Mouse (Mus musculus) heart, embryonic 10.5 days (tissue): ENCODE data around the gene Aldh16a1. TPM values are rescaled to one million over a fixed set of nuclear protein-coding genes. Genes with fewer than 3 reads are reported as not detected.

ENCODE experiments used
- DNase-seq: peaks from one replicate; pipeline ENCODE4 v3.0.0-alpha.2; 2017; ENCODE audit warnings: low spot score
- H3K27ac ChIP-seq: fragments of 300-500 bp; sonication (generic); 2 replicates; pipeline ENCODE4 v1.5.1; 2016; ENCODE audit warnings: mild to moderate bottlenecking
- H3K27me3 ChIP-seq: fragments of 300-500 bp; sonication (generic); 2 replicates; pipeline ENCODE4 v1.6.1; 2016; ENCODE audit warnings: mild to moderate bottlenecking; ENCODE audit not compliant: poor library complexity, insufficient read depth, severe bottlenecking
- H3K36me3 ChIP-seq: fragments of 300-500 bp; sonication (generic); 2 replicates; pipeline ENCODE4 v1.6.1; 2016; ENCODE audit warnings: mild to moderate bottlenecking, moderate library complexity
- H3K4me1 ChIP-seq: fragments of 300-500 bp; sonication (generic); 2 replicates; pipeline ENCODE4 v1.6.1; 2016; ENCODE audit warnings: mild to moderate bottlenecking
- H3K4me3 ChIP-seq: fragments of 300-500 bp; sonication (generic); 2 replicates; pipeline ENCODE4 v1.5.1; 2016; ENCODE audit warnings: mild to moderate bottlenecking, moderate library complexity
- H3K9me3 ChIP-seq: fragments of 300-500 bp; sonication (generic); 2 replicates; pipeline ENCODE4 v1.6.1; 2016; ENCODE audit warnings: mild to moderate bottlenecking, moderate library complexity
- WGBS: fragments of 180-500 bp; shearing (Covaris S2); methylation state at CpG from one replicate; pipeline ENCODE4 v1.1.7; 2016; 5-methylcytosine and 5-hydroxymethylcytosine counted together
- polyA plus RNA-seq: library from polyadenylated mRNA; unstranded; fragments of >200 nt; fragmentation: Nextera tagmentation; extraction: Ambion mirVana; gene quantifications from 2 replicates; pipeline ENCODE4 v1.2.1, GENCODE M21; 2016

Aldh16a1 gene
- polyA plus RNA-seq, result 45.2 and 45.7 TPM in 2 replicates

GRCm38 (mm10) chr7:45154096-45154992, at the start of gene Aldh16a1, which contains the start of gene Pih1d1:
Aldh16a1 (minus strand) TSS chr7:45154584.
Pih1d1 (plus strand) TSS chr7:45154303.
- H3K9me3 ChIP-seq, result no peaks in the 10 kb centered on the region
- H3K27me3 ChIP-seq, result no peaks in the 10 kb centered on the region
- peaks cover 21% of the 10 kb centered on the region for H3K4me1 ChIP-seq
- peaks cover 20% of the 10 kb centered on the region for H3K36me3 ChIP-seq
- H3K27ac ChIP-seq, result peak within 1 kb of the TSS; percentile 96
- H3K4me3 ChIP-seq, result peak within 1 kb of the TSS; percentile 77
- WGBS, result 4% methylated on average over 69 of the region's 69 CpGs
- peak; percentile 98 for DNase-seq

- DNase-seq, result no peak
- peaks cover 10% of the 10 kb centered on the region for H3K27me3 ChIP-seq
- H3K36me3 ChIP-seq, result no peaks in the 10 kb centered on the region
- WGBS, result 23% methylated on average over 10 of the region's 10 CpGs
- H3K4me1 ChIP-seq, result peaks cover 16% of the 10 kb centered on the region; the same call in 1 of the 2 replicates
- H3K9me3 ChIP-seq, result no peaks in the 10 kb centered on the region
- H3K4me3 ChIP-seq, result no peak overlapping the region
- H3K27ac ChIP-seq, result peak overlapping the region; percentile 67; the same call in 1 of the 2 replicates
Measured at GRCm38 (mm10) chr7:45202654-45203053, 48.3 kb upstream of the Aldh16a1 start.

GRCm38 (mm10) chr7:45198961-45199360, 44.6 kb upstream of the Aldh16a1 start:
- Histone ChIP-seq H3K9me3 (no peaks in the 10 kb centered on the region), H3K4me3 (no peak overlapping the region), H3K4me1 (peaks cover 40% of the 10 kb centered on the region), H3K36me3 (no peaks in the 10 kb centered on the region), H3K27ac (no peak overlapping the region), H3K27me3 (peaks cover 32% of the 10 kb centered on the region)
- no peak for DNase-seq
- WGBS, result 76% methylated on average over 11 of the region's 11 CpGs

- H3K36me3 ChIP-seq, result no peaks in the 10 kb centered on the region
- DNase-seq, result peak; percentile 90
- H3K27ac ChIP-seq, result 0 out of 2 replicates have a peak overlapping the region, but pooled peaks have one; percentile 6
- 8% methylated on average over 5 of the region's 5 CpGs for WGBS
- peaks cover 37% of the 10 kb centered on the region for H3K27me3 ChIP-seq
- H3K4me1 ChIP-seq, result peaks cover 46% of the 10 kb centered on the region
- H3K9me3 ChIP-seq, result no peaks in the 10 kb centered on the region
- no peak overlapping the region for H3K4me3 ChIP-seq
Measured at GRCm38 (mm10) chr7:45198435-45198834, 44.1 kb upstream of the Aldh16a1 start.

- Histone ChIP-seq H3K27me3 (peaks cover 45% of the 10 kb centered on the region), H3K9me3 (no peaks in the 10 kb centered on the region), H3K27ac (no peak overlapping the region), H3K4me1 (peaks cover 48% of the 10 kb centered on the region), H3K4me3 (no peak overlapping the region; the same call in 1 of the 2 replicates), H3K36me3 (no peaks in the 10 kb centered on the region)
- WGBS, result 58% methylated on average over 5 of the region's 5 CpGs
- DNase-seq, result no peak
Measured at GRCm38 (mm10) chr7:45196994-45197393, 42.6 kb upstream of the Aldh16a1 start.

GRCm38 (mm10) chr7:45196176-45196535, 41.8 kb upstream of the Aldh16a1 start:
- Histone ChIP-seq H3K27me3 (peaks cover 51% of the 10 kb centered on the region), H3K36me3 (no peaks in the 10 kb centered on the region), H3K4me3 (no peak overlapping the region), H3K4me1 (peaks cover 56% of the 10 kb centered on the region), H3K27ac (peak overlapping the region; percentile 16; the same call in 1 of the 2 replicates), H3K9me3 (no peaks in the 10 kb centered on the region)
- no peak for DNase-seq
- 79% methylated on average over 4 of the region's 4 CpGs for WGBS

GRCm38 (mm10) chr7:45195341-45196175, 41.2 kb upstream of the Aldh16a1 start:
- 49% methylated on average over 13 of the region's 13 CpGs for WGBS
- no peaks in the 10 kb centered on the region for H3K36me3 ChIP-seq
- no peak overlapping the region for H3K4me3 ChIP-seq
- no peaks in the 10 kb centered on the region for H3K9me3 ChIP-seq
- DNase-seq, result no peak
- H3K27me3 ChIP-seq, result peaks cover 53% of the 10 kb centered on the region
- peak overlapping the region; percentile 19 for H3K27ac ChIP-seq
- H3K4me1 ChIP-seq, result peaks cover 60% of the 10 kb centered on the region

GRCm38 (mm10) chr7:45193871-45194785, 39.7 kb upstream of the Aldh16a1 start:
- H3K4me3 ChIP-seq, result no peak overlapping the region
- H3K27ac ChIP-seq, result no peak overlapping the region
- 73% methylated on average over 17 of the region's 17 CpGs for WGBS
- peaks cover 64% of the 10 kb centered on the region for H3K27me3 ChIP-seq
- H3K9me3 ChIP-seq, result no peaks in the 10 kb centered on the region
- no peak for DNase-seq
- H3K4me1 ChIP-seq, result peaks cover 60% of the 10 kb centered on the region
- H3K36me3 ChIP-seq, result no peaks in the 10 kb centered on the region

- Histone ChIP-seq H3K27ac (peak overlapping the region; percentile 62), H3K9me3 (no peaks in the 10 kb centered on the region), H3K4me3 (no peak overlapping the region), H3K27me3 (peaks cover 72% of the 10 kb centered on the region), H3K36me3 (no peaks in the 10 kb centered on the region), H3K4me1 (peaks cover 57% of the 10 kb centered on the region)
- no peak for DNase-seq
- 59% methylated on average over 5 of the region's 5 CpGs for WGBS
Measured at GRCm38 (mm10) chr7:45193406-45193805, 39.0 kb upstream of the Aldh16a1 start.

- WGBS, result 78% methylated on average over 7 of the region's 7 CpGs
- peak overlapping the region; percentile 62 for H3K27ac ChIP-seq
Measured at GRCm38 (mm10) chr7:45192585-45193310, 38.4 kb upstream of the Aldh16a1 start.

GRCm38 (mm10) chr7:45191803-45192363, 37.5 kb upstream of the Aldh16a1 start:
- DNase-seq, result no peak
- H3K9me3 ChIP-seq, result no peaks in the 10 kb centered on the region
- peak overlapping the region; percentile 37; the same call in 1 of the 2 replicates for H3K27ac ChIP-seq
- H3K4me1 ChIP-seq, result peaks cover 47% of the 10 kb centered on the region
- H3K36me3 ChIP-seq, result no peaks in the 10 kb centered on the region
- WGBS, result 16% methylated on average over 8 of the region's 8 CpGs
- no peak overlapping the region; the same call in 1 of the 2 replicates for H3K4me3 ChIP-seq
- H3K27me3 ChIP-seq, result peaks cover 79% of the 10 kb centered on the region

More at GRCm38 (mm10) chr7:45192585-45193310, 38.4 kb upstream of the Aldh16a1 start:
- DNase-seq, result no peak
- H3K27me3 ChIP-seq, result peaks cover 75% of the 10 kb centered on the region
- no peak overlapping the region for H3K4me3 ChIP-seq
- no peaks in the 10 kb centered on the region for H3K9me3 ChIP-seq
- peaks cover 52% of the 10 kb centered on the region for H3K4me1 ChIP-seq
- no peaks in the 10 kb centered on the region for H3K36me3 ChIP-seq
